In the genomic region with DNA sequence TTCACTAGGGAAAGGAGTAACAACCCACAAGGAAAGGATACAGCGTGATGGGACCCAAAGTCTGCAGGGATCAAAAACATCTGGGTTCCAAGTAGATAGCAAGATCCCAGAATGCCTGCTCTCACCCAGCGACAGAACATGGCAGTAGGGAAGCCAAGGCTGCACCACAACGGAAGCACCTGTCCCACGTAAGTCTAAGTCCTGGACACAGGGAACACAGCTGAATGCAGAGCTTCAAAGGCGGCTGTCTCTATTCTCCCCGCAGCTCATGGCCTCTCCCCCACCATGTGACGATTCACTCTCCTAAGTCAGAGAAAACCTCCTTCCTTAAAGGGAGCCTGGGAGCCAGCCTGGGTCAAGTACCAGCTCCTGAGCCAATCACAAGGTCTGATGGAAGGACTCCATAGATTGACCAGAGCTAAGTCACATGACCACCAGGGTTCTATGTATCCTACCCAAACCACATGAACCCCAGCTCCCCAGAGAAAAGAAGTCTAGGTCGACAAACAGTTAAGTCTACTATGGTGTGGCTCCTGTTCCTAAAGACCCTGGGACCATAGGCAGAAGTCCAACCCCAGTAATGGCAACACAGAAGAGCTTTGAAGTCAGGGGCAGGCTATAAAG, we compare ENCODE assay signal across 9 mouse cellular contexts. TPM values are rescaled to one million over a fixed set of nuclear protein-coding genes. Genes with fewer than 3 reads are reported as not detected.
DNase-seq lines count a peak whose midpoint lies in the region; ATAC-seq and TF ChIP-seq lines count a peak whose summit lies in the region.
"Had no signal": no experiment of that assay in that cellular context is flagged by ENCODE, and none has a peak within 500 bp of the region (broad histone marks: within the 10 kb centered on the region; RNA-seq: fewer than 3 reads in every experiment).

No protein-coding gene starts in this region.

- WGBS in heart, postnatal 0 days = 77% methylated on average over 8 of the region's 8 CpGs
- 84% methylated on average over 8 of the region's 8 CpGs for WGBS in heart, embryonic 10.5 days
- WGBS in lung, embryonic 15.5 days = 68% methylated on average over 8 of the region's 8 CpGs
- 70% methylated on average over 8 of the region's 8 CpGs for whole genome bisulfite sequencing in limb, embryonic 14.5 days
- WGBS in olfactory bulb, adult 2 months = 79% methylated on average over 8 of the region's 8 CpGs

- peaks cover 7% of the 10 kb centered on the region; the same call in 1 of the 2 replicates for H3K9me3 ChIP-seq in heart, postnatal 0 days (replicated peaks; ENCODE audit: control insufficient read depth, low read length)
- H3K9me3 ChIP-seq in heart, embryonic 10.5 days = no peaks in the 10 kb centered on the region
- H3K9me3 ChIP-seq in lung, embryonic 15.5 days = no peaks in the 10 kb centered on the region
- H3K9me3 ChIP-seq in limb, embryonic 14.5 days (ENCODE audit: control insufficient read depth, low read length) = 0 out of 2 replicates have a peak, but pooled peaks cover 7% of the 10 kb centered on the region

- TF ChIP-seq CTCF in heart, postnatal 0 days (IDR thresholded peaks at IDR 0.05; ENCODE audit: low read depth) = no peak
- TF ChIP-seq CTCF in olfactory bulb, adult 2 months (IDR thresholded peaks at IDR 0.05; ENCODE audit: insufficient read depth, low read depth, low read length) = no peak

- no peak for ATAC-seq in heart, postnatal 0 days (ENCODE audit: insufficient read depth, low read depth)
- peak; percentile 6; the same call in 1 of the 2 replicates for ATAC-seq in lung, embryonic 15.5 days (ENCODE audit: borderline replicate concordance, extremely low read depth, low FRiP score, low TSS enrichment)
- ATAC-seq in limb, embryonic 14.5 days (ENCODE audit: low FRiP score, low read depth) = peak; percentile 10; the same call in 1 of the 2 replicates
- ATAC-seq: inflammation-experienced regulatory T-cells, adult 6 months; liver, postnatal 0 days had no signal

- H3K36me3 ChIP-seq in heart, postnatal 0 days (replicated peaks; ENCODE audit: control insufficient read depth, insufficient read depth, low read length) = peaks cover 4% of the 10 kb centered on the region; the same call in 1 of the 2 replicates
- peaks cover 5% of the 10 kb centered on the region; the same call in 1 of the 2 replicates for H3K36me3 ChIP-seq in heart, embryonic 10.5 days
- H3K36me3 ChIP-seq in lung, embryonic 15.5 days = no peaks in the 10 kb centered on the region
- no peaks in the 10 kb centered on the region for H3K36me3 ChIP-seq in limb, embryonic 14.5 days (ENCODE audit: control insufficient read depth, insufficient read depth, low read length)

- no peaks in the 10 kb centered on the region for H3K27me3 ChIP-seq in heart, postnatal 0 days (ENCODE audit: control insufficient read depth, insufficient read depth, low read length)
- H3K27me3 ChIP-seq in heart, embryonic 10.5 days (ENCODE audit: insufficient read depth, poor library complexity, severe bottlenecking) = no peaks in the 10 kb centered on the region
- H3K27me3 ChIP-seq in lung, embryonic 15.5 days = no peaks in the 10 kb centered on the region
- no peaks in the 10 kb centered on the region for H3K27me3 ChIP-seq in limb, embryonic 14.5 days (ENCODE audit: control insufficient read depth, insufficient read depth, low read length)

- intact Hi-C loops in gastrocnemius, postnatal 14 days (cut with DNase I; ENCODE audit: low total_unique reads) = no loop called here

- TF ChIP-seq EP300 in heart, postnatal 0 days (IDR thresholded peaks at IDR 0.05; ENCODE audit: low read depth) = no peak

- no peak for TF ChIP-seq POLR2A in limb, embryonic 14.5 days (IDR thresholded peaks at IDR 0.05; ENCODE audit: borderline replicate concordance, extremely low read depth, insufficient read depth, insufficient read length)
- no peak for TF ChIP-seq POLR2A in olfactory bulb, adult 2 months (IDR thresholded peaks at IDR 0.05; ENCODE audit: insufficient read depth, low read depth, low read length)

- DNase-seq in heart, postnatal 0 days (ENCODE audit: low spot score) = no peak
- DNase-seq in heart, embryonic 10.5 days (ENCODE audit: low spot score) = no peak
- DNase-seq in lung, postnatal 14 days = no peak
- DNase-seq in limb, embryonic 14.5 days (ENCODE audit: low spot score) = no peak
- DNase-seq in gastrocnemius, postnatal 14 days = no peak
- DNase-seq: liver, postnatal 0 days had no signal

- no peak overlapping the region for H3K4me3 ChIP-seq in heart, postnatal 0 days (ENCODE audit: low read depth, low read length)
- no peak overlapping the region for H3K4me3 ChIP-seq in heart, embryonic 10.5 days
- H3K4me3 ChIP-seq in lung, embryonic 15.5 days = no peak overlapping the region
- no peak overlapping the region for H3K4me3 ChIP-seq in limb, embryonic 14.5 days (replicated peaks; ENCODE audit: low read length)
- no peak overlapping the region for H3K4me3 ChIP-seq in olfactory bulb, adult 2 months (ENCODE audit: insufficient read depth, low read depth, low read length)

- H3K4me1 ChIP-seq in heart, postnatal 0 days (ENCODE audit: control insufficient read depth, insufficient read depth) = peaks cover 26% of the 10 kb centered on the region
- peaks cover 18% of the 10 kb centered on the region; the same call in 1 of the 2 replicates for H3K4me1 ChIP-seq in heart, embryonic 10.5 days
- peaks cover 20% of the 10 kb centered on the region for H3K4me1 ChIP-seq in lung, embryonic 15.5 days
- peaks cover 13% of the 10 kb centered on the region for H3K4me1 ChIP-seq in limb, embryonic 14.5 days (ENCODE audit: control insufficient read depth, insufficient read depth, low read length)
- H3K4me1 ChIP-seq in olfactory bulb, adult 2 months (ENCODE audit: control insufficient read depth, insufficient read depth, low read length) = peaks cover 19% of the 10 kb centered on the region

- no peak overlapping the region for H3K4me2 ChIP-seq in heart, postnatal 0 days (ENCODE audit: low read depth, low read length)
- no peak overlapping the region for H3K4me2 ChIP-seq in lung, embryonic 15.5 days
- H3K4me2 ChIP-seq in limb, embryonic 14.5 days (replicated peaks; ENCODE audit: low read depth, low read length, severe bottlenecking) = no peak overlapping the region

- H3K27ac ChIP-seq in heart, postnatal 0 days (ENCODE audit: low read depth) = peak overlapping the region; percentile 68
- H3K27ac ChIP-seq in heart, embryonic 10.5 days = no peak overlapping the region
- 0 out of 2 replicates have a peak overlapping the region, but pooled peaks have one; percentile 29 for H3K27ac ChIP-seq in lung, embryonic 15.5 days
- no peak overlapping the region; the same call in 1 of the 2 replicates for H3K27ac ChIP-seq in limb, embryonic 14.5 days (replicated peaks; ENCODE audit: low read depth, low read length)
- H3K27ac ChIP-seq in olfactory bulb, adult 2 months (ENCODE audit: insufficient read depth, low read depth, low read length) = peak overlapping the region; percentile 53

- no peak overlapping the region for H3K9ac ChIP-seq in heart, postnatal 0 days (replicated peaks; ENCODE audit: low read depth, low read length)
- no peak overlapping the region for H3K9ac ChIP-seq in lung, embryonic 15.5 days
- no peak overlapping the region for H3K9ac ChIP-seq in limb, embryonic 14.5 days (ENCODE audit: low read depth, low read length, severe bottlenecking)
- H3K9ac ChIP-seq: liver, postnatal 0 days had no signal

RNA-seq across cellular contexts. Expression of a gene that starts 11.9 kb away (rescaled TPM):
- 4.2 and 11.1 TPM in 2 replicates for total RNA-seq in heart, postnatal 0 days (2014; rRNA removed; ENCODE audit: low replicate concordance)
- polyA plus RNA-seq in heart, postnatal 0 days (2015; fragmentation: Nextera tagmentation; extraction: Ambion mirVana) = 16.2 TPM in 2 replicates
- polyA plus RNA-seq in heart, embryonic 10.5 days (2016; fragmentation: Nextera tagmentation; extraction: Ambion mirVana) = 7.5 and 12.1 TPM in 2 replicates
- polyA plus RNA-seq in lung, embryonic 15.5 days (2015; fragmentation: Nextera tagmentation; extraction: Ambion mirVana) = 4.4 and 4.6 TPM in 2 replicates
- polyA plus RNA-seq in limb, embryonic 14.5 days (2012; rRNA removed) = 4.0 and 5.9 TPM in 2 replicates
- 7.9 and 8.7 TPM in 2 replicates for polyA plus RNA-seq in limb, embryonic 14.5 days (2014; fragmentation: Nextera tagmentation; extraction: Ambion mirVana)
- not detected in 2 replicates for polyA plus RNA-seq in olfactory bulb, adult 2 months (2012; ENCODE audit: insufficient read depth, insufficient read length, low replicate concordance, missing spikeins)
- 1 to 10 TPM; 2.0 to 2.4 TPM for total RNA-seq in gastrocnemius, postnatal 14 days (2021)

RNA-seq across cellular contexts. Expression of a gene that starts 57.7 kb away (rescaled TPM):
- total RNA-seq in heart, postnatal 0 days (2014; rRNA removed; ENCODE audit: low replicate concordance) = 80.9 and 85.3 TPM in 2 replicates
- polyA plus RNA-seq in heart, postnatal 0 days (2015; fragmentation: Nextera tagmentation; extraction: Ambion mirVana) = 19.8 and 20.0 TPM in 2 replicates
- 18.1 and 21.0 TPM in 2 replicates for polyA plus RNA-seq in heart, embryonic 10.5 days (2016; fragmentation: Nextera tagmentation; extraction: Ambion mirVana)
- polyA plus RNA-seq in lung, embryonic 15.5 days (2015; fragmentation: Nextera tagmentation; extraction: Ambion mirVana) = 14.4 and 15.8 TPM in 2 replicates
- polyA plus RNA-seq in limb, embryonic 14.5 days (2012; rRNA removed) = 28.0 and 29.7 TPM in 2 replicates
- polyA plus RNA-seq in limb, embryonic 14.5 days (2014; fragmentation: Nextera tagmentation; extraction: Ambion mirVana) = 24.2 and 25.8 TPM in 2 replicates
- 262 TPM in 1 of 2 replicates, not detected in the other for polyA plus RNA-seq in olfactory bulb, adult 2 months (2012; ENCODE audit: insufficient read depth, insufficient read length, low replicate concordance, missing spikeins)
- 10 to 100 TPM; 76.2 to 79.5 TPM for total RNA-seq in gastrocnemius, postnatal 14 days (2021)

Comparison
In these comparisons a context has a peak if more than half of its experiments do, and no peak if none do; other contexts are left out.
1. H3K27ac ChIP-seq: peak in heart, postnatal 0 days (single experiment), lung, embryonic 15.5 days (single experiment) and olfactory bulb, adult 2 months (single experiment); none in heart, embryonic 10.5 days (single experiment) and limb, embryonic 14.5 days (single experiment).